In genomic region chr1:180390321-180390731, GRCm38 (mm10) we compare ENCODE assay signal across 7 mouse cellular contexts.
DNase-seq lines count a peak whose midpoint lies in the region; ATAC-seq and TF ChIP-seq lines count a peak whose summit lies in the region.

No protein-coding gene starts in this region.

- TF ChIP-seq CTCF in lung, postnatal 0 days (IDR thresholded peaks at IDR 0.05): no peak

- no peaks in the 10 kb centered on the region for H3K36me3 ChIP-seq in lung, postnatal 0 days (ENCODE audit: insufficient read depth, low read length)
- no peaks in the 10 kb centered on the region for H3K36me3 ChIP-seq in limb, embryonic 10.5 days

- peak; percentile 62 to 70 for DNase-seq in B cell, adult 2 months
- peak; percentile 82 for DNase-seq in CD4-positive, CD25-positive, alpha-beta regulatory T cell, adult 2 months (ENCODE audit: low read depth, low spot score)
- peak; percentile 25 for DNase-seq in gastrocnemius, postnatal 10 days
- peak; percentile 57 for DNase-seq in lung, postnatal 0 days (ENCODE audit: low spot score)
- DNase-seq in thymus, postnatal 14 days: peak; percentile 78
- no peak for DNase-seq in left cerebral cortex, adult 8-10 months (ENCODE audit: low spot score in 2 of 2)
- no peak for DNase-seq in limb, embryonic 10.5 days (ENCODE audit: low spot score)

- ATAC-seq in lung, postnatal 0 days: no peak

- no peaks in the 10 kb centered on the region for H3K9me3 ChIP-seq in lung, postnatal 0 days (ENCODE audit: low read length)
- no peaks in the 10 kb centered on the region for H3K9me3 ChIP-seq in limb, embryonic 10.5 days (replicated peaks)

- no peak overlapping the region for H3K9ac ChIP-seq in lung, postnatal 0 days (replicated peaks; ENCODE audit: low read depth)

- WGBS in lung, postnatal 0 days: 41% methylated on average over 3 of the region's 3 CpGs
- 90% methylated on average over 3 of the region's 3 CpGs for WGBS in limb, embryonic 10.5 days

- H3K4me2 ChIP-seq in lung, postnatal 0 days (replicated peaks; ENCODE audit: low read depth, low read length): no peak overlapping the region

- H3K4me3 ChIP-seq in lung, postnatal 0 days (ENCODE audit: low read depth, low read length): no peak overlapping the region
- H3K4me3 ChIP-seq in limb, embryonic 10.5 days: no peak overlapping the region

- no peak for TF ChIP-seq EP300 in lung, postnatal 0 days (IDR thresholded peaks at IDR 0.05)

- H3K4me1 ChIP-seq in lung, postnatal 0 days (ENCODE audit: insufficient read depth, low read depth, low read length): peaks cover 26% of the 10 kb centered on the region; the same call in 1 of the 2 replicates
- H3K4me1 ChIP-seq in limb, embryonic 10.5 days: peaks cover 26% of the 10 kb centered on the region

- no peaks in the 10 kb centered on the region for H3K27me3 ChIP-seq in lung, postnatal 0 days (replicated peaks; ENCODE audit: insufficient read depth, low read length)
- H3K27me3 ChIP-seq in limb, embryonic 10.5 days (ENCODE audit: low read depth, poor library complexity, severe bottlenecking): no peaks in the 10 kb centered on the region

- H3K27ac ChIP-seq in lung, postnatal 0 days (ENCODE audit: low read length): peak overlapping the region; percentile 44
- no peak overlapping the region; the same call in 1 of the 2 replicates for H3K27ac ChIP-seq in limb, embryonic 10.5 days

Comparison
In these comparisons a context has a peak if more than half of its experiments do, and no peak if none do; other contexts are left out.
1. DNase-seq: peak in B cell, adult 2 months (2 of 2), CD4-positive, CD25-positive, alpha-beta regulatory T cell, adult 2 months (single experiment), gastrocnemius, postnatal 10 days (single experiment), lung, postnatal 0 days (single experiment) and thymus, postnatal 14 days (single experiment); none in left cerebral cortex, adult 8-10 months (0 of 2) and limb, embryonic 10.5 days (single experiment).